Mouse (Mus musculus) embryonic facial prominence, embryonic 14.5 days (tissue): ENCODE measurements around the gene Pbdc1. TPM values are rescaled to one million over a fixed set of nuclear protein-coding genes. Genes with fewer than 3 reads are reported as not detected.
A peak's percentile ranks its signal among the peaks of the same experiment; 100 is the strongest.
"Not testable (repeated sequence)": the region's sequence is repeated elsewhere in the genome, so short reads cannot be mapped to it uniquely, and the experiment has no call there.

Experiments
- ATAC-seq: fragments of 200-750 bp; cut with Nextera tagmentation; 2 replicates; pipeline ENCODE4 v1.8.0; 2017; ENCODE audit warnings: low read depth, moderate number of reproducible peaks, moderate TSS enrichment
- DNase-seq: peaks from one replicate; pipeline ENCODE4 v3.0.0-alpha.2; 2015; ENCODE audit warnings: low spot score
- H3K27ac ChIP-seq: fragments of 300-500 bp; sonication (generic); replicated peaks from 2 replicates; pipeline ENCODE4 v1.5.1; 2014; ENCODE audit warnings: low read depth, mild to moderate bottlenecking, low read length, moderate library complexity
- H3K27me3 ChIP-seq: fragments of 300-500 bp; sonication (generic); replicated peaks from 2 replicates; pipeline ENCODE4 v1.6.1; 2014; ENCODE audit warnings: low read length; ENCODE audit not compliant: control insufficient read depth, insufficient read depth
- H3K36me3 ChIP-seq: fragments of 300-500 bp; sonication (generic); 2 replicates; pipeline ENCODE4 v1.6.1; 2014; ENCODE audit warnings: low read length, mixed read lengths; ENCODE audit not compliant: control insufficient read depth, insufficient read depth
- H3K4me1 ChIP-seq: fragments of 300-500 bp; sonication (generic); 2 replicates; pipeline ENCODE4 v1.6.1; 2014; ENCODE audit warnings: antibody characterized with exemption, low read length; ENCODE audit not compliant: control insufficient read depth, insufficient read depth
- H3K4me2 ChIP-seq: fragments of 300-500 bp; sonication (generic); 2 replicates; pipeline ENCODE4 v1.6.1; 2014; ENCODE audit warnings: low read depth, mild to moderate bottlenecking, low read length, moderate library complexity, mixed read lengths
- H3K4me3 ChIP-seq: fragments of 300-500 bp; sonication (generic); 2 replicates; pipeline ENCODE4 v1.5.1; 2014; ENCODE audit warnings: low read depth, mild to moderate bottlenecking, low read length
- H3K9ac ChIP-seq: fragments of 300-500 bp; sonication (generic); 2 replicates; pipeline ENCODE4 v1.6.1; 2014; ENCODE audit warnings: low read depth, mild to moderate bottlenecking, low read length, moderate library complexity, mixed read lengths
- H3K9me3 ChIP-seq: fragments of 300-500 bp; sonication (generic); 2 replicates; pipeline ENCODE4 v1.6.1; 2016; ENCODE audit warnings: low read length; ENCODE audit not compliant: control insufficient read depth
- WGBS: fragments of 180-500 bp; shearing (Covaris S2); extraction: QIAGEN DNeasy Blood & Tissue Kit; methylation state at CpG from one replicate; pipeline ENCODE4 v1.1.7; 2014; 5-methylcytosine and 5-hydroxymethylcytosine counted together
- polyA plus RNA-seq: library from polyadenylated mRNA; unstranded; fragments of >200 nt; fragmentation: Nextera tagmentation; extraction: Ambion mirVana; gene quantifications from 2 replicates; pipeline ENCODE4 v1.2.1, GENCODE M21; 2014

Pbdc1 gene
- polyA plus RNA-seq, 1 experiment from 2014 or later = 47.0 TPM

DNA sequence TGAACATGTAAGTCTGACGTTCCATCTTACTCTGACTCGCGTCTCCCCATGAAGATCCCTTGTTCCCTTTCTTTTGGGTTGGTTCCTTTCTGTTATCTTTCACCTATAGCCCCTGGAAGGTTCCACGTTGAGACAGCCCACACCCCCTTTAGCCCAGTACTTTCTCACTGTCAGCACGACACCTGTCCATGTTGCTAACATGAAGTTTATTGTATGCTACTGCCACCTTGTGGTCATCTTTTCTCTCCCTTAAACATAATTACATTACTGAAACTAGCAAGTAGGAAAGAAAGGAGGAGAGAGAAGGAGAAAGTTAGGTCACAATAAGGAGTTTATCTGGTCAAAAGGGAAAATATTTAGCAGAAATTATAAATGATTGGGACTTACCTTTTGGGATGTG is 24.6 kb downstream of the Pbdc1 start:
- Histone ChIP-seq H3K4me1 (no peaks in the 10 kb centered on the region), H3K9ac (no peak overlapping the region), H3K36me3 (0 out of 2 replicates have a peak, but pooled peaks cover 4% of the 10 kb centered on the region), H3K27me3 (no peaks in the 10 kb centered on the region), H3K27ac (no peak overlapping the region), H3K4me2 (no peak overlapping the region), H3K9me3 (no peaks in the 10 kb centered on the region), H3K4me3 (no peak overlapping the region)
- no peak for ATAC-seq
- peak; percentile 60 for DNase-seq
- WGBS = 52% methylated on average over 5 of the region's 5 CpGs

DNA sequence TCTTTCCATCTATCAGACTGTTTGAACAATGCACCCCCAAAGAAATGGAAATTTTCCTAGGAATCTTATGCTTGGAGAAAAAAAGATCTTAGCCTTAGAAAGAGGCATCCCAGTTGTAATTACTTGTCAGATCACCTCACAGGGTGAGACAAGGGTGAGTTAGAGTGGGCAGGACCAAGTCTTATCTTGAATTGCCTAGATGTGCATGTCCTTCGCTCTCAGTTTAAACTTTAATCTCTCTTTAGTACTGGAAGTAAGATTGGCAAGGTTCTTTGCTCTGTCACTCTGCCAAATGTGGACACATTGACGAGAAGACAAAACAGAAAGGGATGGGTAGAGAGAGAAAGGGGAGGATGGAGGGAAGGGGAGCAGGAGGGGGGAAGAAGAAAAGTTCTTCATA is 35.4 kb downstream of the Pbdc1 start:
- H3K4me1 ChIP-seq = no peaks in the 10 kb centered on the region
- no peak overlapping the region for H3K9ac ChIP-seq
- ATAC-seq (no peak), DNase-seq (no peak)
- H3K27ac ChIP-seq = no peak overlapping the region
- WGBS = 87% methylated on average over 2 of the region's 2 CpGs
- no peak overlapping the region for H3K4me2 ChIP-seq
- 0 out of 2 replicates have a peak, but pooled peaks cover 3% of the 10 kb centered on the region for H3K27me3 ChIP-seq
- H3K4me3 ChIP-seq = no peak overlapping the region
- no peaks in the 10 kb centered on the region for H3K9me3 ChIP-seq
- no peaks in the 10 kb centered on the region for H3K36me3 ChIP-seq

DNA sequence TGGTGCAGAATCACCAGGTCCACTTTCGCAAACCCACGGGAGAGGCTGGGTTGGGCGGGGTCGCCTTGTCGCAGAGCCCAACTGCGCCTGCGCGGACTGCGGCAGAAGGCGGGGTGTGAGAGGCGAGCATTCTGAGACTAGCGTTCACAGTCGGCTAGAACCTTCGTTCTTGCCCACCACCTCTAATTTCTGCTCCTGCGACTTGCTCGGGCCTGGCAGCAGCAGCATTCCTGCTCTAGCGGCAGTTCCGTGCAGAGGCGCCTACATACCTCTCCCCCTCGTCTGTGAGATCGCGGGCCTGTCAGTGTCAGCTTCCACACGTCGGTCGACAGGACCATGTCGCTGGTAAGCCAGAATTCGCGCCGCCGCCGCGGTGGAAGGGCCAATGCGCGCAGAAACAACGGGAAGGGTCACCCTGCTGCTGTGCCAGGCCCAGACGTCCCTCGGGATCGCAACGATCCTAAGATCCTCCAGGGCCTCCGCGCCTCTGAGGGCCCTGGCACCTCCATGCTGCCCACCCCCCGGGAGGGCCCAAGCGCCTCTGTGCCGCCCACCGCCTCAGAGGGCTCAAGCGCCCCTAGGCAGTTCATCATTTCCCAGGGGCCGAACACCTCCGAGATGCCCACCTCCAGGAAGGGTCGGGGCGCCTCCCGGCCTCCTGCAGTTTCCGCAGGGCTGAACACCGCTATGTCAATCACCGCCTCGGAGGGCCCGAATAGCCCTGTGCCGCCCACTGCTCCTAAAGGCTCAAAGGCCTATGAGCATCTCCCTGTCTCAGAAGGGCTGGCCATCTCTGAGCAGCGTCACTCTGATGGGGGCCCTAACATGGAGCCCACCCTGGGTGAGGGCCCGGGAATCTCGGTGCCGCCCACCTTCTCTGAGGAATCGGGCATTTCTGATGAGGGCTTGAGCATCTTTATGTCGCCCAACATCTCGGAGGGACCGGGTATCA is 41.0 kb downstream of the Pbdc1 start, which contains the start of gene Magee1:
Magee1 (plus strand) TSS at position 104 of the 952 bp plus-strand sequence.
- 0 out of 2 replicates have a peak, but pooled peaks cover 4% of the 10 kb centered on the region for H3K36me3 ChIP-seq
- ATAC-seq = peak; percentile 74
- DNase-seq = peak; percentile 65
- H3K9ac ChIP-seq = peak within 1 kb of the TSS; percentile 70
- H3K27ac ChIP-seq = peak within 1 kb of the TSS; percentile 58
- peaks cover 12% of the 10 kb centered on the region for H3K27me3 ChIP-seq
- H3K9me3 ChIP-seq = no peaks in the 10 kb centered on the region
- 17% methylated on average over 30 of the region's 65 CpGs for WGBS
- no peaks in the 10 kb centered on the region for H3K4me1 ChIP-seq
- H3K4me2 ChIP-seq = peak within 1 kb of the TSS; percentile 67
- peak within 1 kb of the TSS; percentile 58 for H3K4me3 ChIP-seq

DNA sequence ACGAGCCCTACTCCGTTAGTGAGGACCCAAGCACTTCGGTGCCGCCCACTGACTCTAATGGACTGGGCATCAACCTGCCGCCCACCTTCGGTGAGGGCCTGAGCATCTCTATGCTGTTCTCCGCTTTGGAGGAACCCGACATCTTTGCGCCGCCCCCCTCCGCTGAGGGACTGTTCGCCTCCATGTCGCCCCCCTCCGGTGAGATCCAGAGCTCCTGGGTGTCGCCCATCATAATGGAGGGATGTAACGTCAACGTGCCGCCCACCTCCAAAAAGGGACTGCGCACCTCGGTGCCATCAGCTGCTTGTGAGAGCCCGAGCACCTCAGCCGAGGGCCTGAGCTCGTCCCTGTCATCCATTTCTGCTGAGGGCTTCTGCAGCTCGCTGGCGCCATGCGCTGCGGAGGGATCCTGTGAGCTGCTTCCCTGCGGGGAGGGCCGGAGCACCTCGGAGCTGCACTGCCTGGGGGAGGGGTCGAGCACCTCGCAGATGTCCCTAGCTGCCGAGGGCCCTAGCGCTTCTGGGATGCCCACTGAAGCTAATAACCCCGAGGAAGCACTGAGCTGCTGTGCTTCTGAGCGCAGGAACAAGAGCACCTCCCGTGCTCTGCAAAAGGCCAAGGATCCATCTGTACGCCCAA is 41.8 kb downstream of the Pbdc1 start:
- Histone ChIP-seq H3K4me2 (peak overlapping the region; percentile 67), H3K36me3 (0 out of 2 replicates have a peak, but pooled peaks cover 4% of the 10 kb centered on the region), H3K27me3 (peaks cover 12% of the 10 kb centered on the region), H3K9ac (peak overlapping the region; percentile 70), H3K9me3 (no peaks in the 10 kb centered on the region), H3K4me1 (no peaks in the 10 kb centered on the region), H3K4me3 (peak overlapping the region; percentile 58), H3K27ac (no peak overlapping the region)
- ATAC-seq (peak; percentile 92), DNase-seq (peak; percentile 71)
- WGBS = 17% methylated on average over 23 of the region's 38 CpGs

DNA sequence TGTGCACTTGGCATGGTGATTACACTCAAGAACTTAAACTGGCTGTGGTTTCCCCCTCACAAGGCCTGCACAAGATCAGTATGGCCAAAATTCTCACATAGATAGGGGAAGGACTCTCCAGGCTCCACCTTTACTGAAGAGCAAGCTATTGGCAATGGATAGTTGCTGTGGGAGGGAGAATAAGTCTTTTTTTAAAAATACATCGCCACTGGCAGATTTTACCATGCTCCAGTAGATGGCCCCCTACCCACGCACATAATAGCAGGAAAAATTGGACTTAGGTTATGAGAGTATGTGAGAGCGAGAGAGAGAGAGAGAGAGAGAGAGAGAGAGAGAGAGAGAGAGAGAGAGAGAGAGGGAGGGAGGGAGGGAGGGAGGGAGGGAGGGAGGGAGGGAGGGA is 45.3 kb downstream of the Pbdc1 start:
- 0 out of 2 replicates have a peak, but pooled peaks cover 4% of the 10 kb centered on the region for H3K36me3 ChIP-seq
- H3K4me1 ChIP-seq = no peaks in the 10 kb centered on the region
- no peak overlapping the region for H3K4me2 ChIP-seq
- H3K9ac ChIP-seq = no peak overlapping the region
- ATAC-seq (no peak), DNase-seq (peak; percentile 50)
- H3K27ac ChIP-seq = no peak overlapping the region
- H3K9me3 ChIP-seq = no peaks in the 10 kb centered on the region
- peaks cover 14% of the 10 kb centered on the region for H3K27me3 ChIP-seq
- no peak overlapping the region for H3K4me3 ChIP-seq
- 9% methylated on average over 2 of the region's 3 CpGs for WGBS

DNA sequence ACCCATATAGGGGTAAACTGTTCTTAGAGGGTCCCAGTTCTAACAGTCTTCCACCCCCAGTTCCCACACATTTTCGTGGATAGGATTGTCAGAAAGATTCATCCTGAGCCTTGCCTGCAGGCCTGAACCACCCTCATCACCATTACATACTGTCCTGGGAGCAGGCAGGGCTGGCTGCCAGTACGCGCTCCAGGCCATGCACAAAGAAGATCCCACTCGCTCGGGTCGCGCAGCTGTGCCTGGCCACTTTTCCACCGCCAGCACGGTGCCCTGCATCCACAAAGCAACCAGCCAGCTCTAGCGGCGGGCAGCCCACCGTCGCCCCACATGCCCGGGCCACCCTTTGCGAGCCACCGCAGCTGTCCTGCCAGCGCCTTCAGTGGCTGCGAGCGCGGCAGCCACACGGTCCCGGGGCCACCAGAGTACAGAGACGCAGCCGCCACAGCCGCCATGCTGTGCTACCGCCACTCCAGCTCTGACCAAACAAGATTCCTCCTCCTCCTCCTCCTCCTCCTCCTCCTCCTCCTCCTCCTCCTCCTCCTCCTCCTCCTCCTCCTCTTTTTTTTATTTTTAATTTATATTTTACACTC is 72.4 kb downstream of the Pbdc1 start:
- Histone ChIP-seq H3K9ac (no peak overlapping the region), H3K9me3 (no peaks in the 10 kb centered on the region), H3K27me3 (0 out of 2 replicates have a peak, but pooled peaks cover 6% of the 10 kb centered on the region), H3K4me2 (peak overlapping the region; percentile 33; the same call in 1 of the 2 replicates), H3K4me1 (no peaks in the 10 kb centered on the region), H3K36me3 (no peaks in the 10 kb centered on the region), H3K27ac (no peak overlapping the region), H3K4me3 (peak overlapping the region; percentile 21)
- 53% methylated on average over 9 of the region's 26 CpGs for WGBS
- DNase-seq = no peak
- no peak for ATAC-seq

DNA sequence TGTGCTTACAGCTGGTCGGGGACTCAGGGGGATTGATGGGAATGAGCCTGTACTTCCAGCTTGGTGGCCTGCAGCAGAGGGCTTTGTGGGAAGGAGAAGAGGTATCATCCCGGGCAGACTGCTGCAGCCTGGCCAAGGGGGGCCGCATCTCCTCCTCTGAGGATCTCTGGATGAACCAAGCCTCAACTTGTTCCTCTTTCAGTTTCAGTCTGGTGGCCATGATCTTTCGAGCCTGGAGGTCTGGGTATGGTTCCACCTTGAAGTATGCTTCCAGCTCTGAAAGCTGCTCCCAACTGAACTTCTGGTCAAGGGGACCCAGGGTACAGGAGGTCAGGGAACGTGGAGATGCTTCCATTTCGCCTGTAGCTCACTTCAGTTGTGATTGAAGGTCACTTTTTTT is 85.5 kb downstream of the Pbdc1 start:
- H3K4me2 ChIP-seq, H3K27ac ChIP-seq, H3K9me3 ChIP-seq, H3K4me3 ChIP-seq, H3K4me1 ChIP-seq, H3K27me3 ChIP-seq, DNase-seq, H3K36me3 ChIP-seq, H3K9ac ChIP-seq, ATAC-seq: not testable (repeated sequence)
- 67% methylated on average over 5 of the region's 6 CpGs for WGBS
